Mouse (Mus musculus) liver, embryonic 12.5 days (tissue): ENCODE data around the gene Cep128. TPM values are rescaled to one million over a fixed set of nuclear protein-coding genes. Genes with fewer than 3 reads are reported as not detected.
A peak's percentile ranks its signal among the peaks of the same experiment; 100 is the strongest.

Source experiments
- ATAC-seq: fragments of 200-750 bp; cut with Nextera tagmentation; 2 replicates; pipeline ENCODE4 v1.8.0; 2017; ENCODE audit warnings: moderate number of reproducible peaks, mild to moderate bottlenecking, moderate library complexity
- H3K27ac ChIP-seq: fragments of 300-500 bp; sonication (generic); 2 replicates; pipeline ENCODE4 v1.5.1; 2016; ENCODE audit warnings: mild to moderate bottlenecking
- H3K27me3 ChIP-seq: fragments of 300-500 bp; sonication (generic); replicated peaks from 2 replicates; pipeline ENCODE4 v1.6.1; 2016; ENCODE audit warnings: mild to moderate bottlenecking, moderate library complexity
- H3K36me3 ChIP-seq: fragments of 300-500 bp; sonication (generic); 2 replicates; pipeline ENCODE4 v1.6.1; 2016; ENCODE audit warnings: mild to moderate bottlenecking, moderate library complexity
- H3K4me1 ChIP-seq: fragments of 300-500 bp; sonication (generic); 2 replicates; pipeline ENCODE4 v1.6.1; 2016
- H3K4me2 ChIP-seq: fragments of 300-500 bp; sonication (generic); 2 replicates; pipeline ENCODE4 v1.6.1; 2016; ENCODE audit warnings: mild to moderate bottlenecking, moderate library complexity
- H3K4me3 ChIP-seq: fragments of 300-500 bp; sonication (generic); 2 replicates; pipeline ENCODE4 v1.5.1; 2016; ENCODE audit warnings: mild to moderate bottlenecking, moderate library complexity
- H3K9ac ChIP-seq: fragments of 300-500 bp; sonication (generic); 2 replicates; pipeline ENCODE4 v1.6.1; 2016; ENCODE audit warnings: mild to moderate bottlenecking, moderate library complexity
- H3K9me3 ChIP-seq: fragments of 300-500 bp; sonication (generic); replicated peaks from 2 replicates; pipeline ENCODE4 v1.6.1; 2016; ENCODE audit warnings: mild to moderate bottlenecking, moderate library complexity
- WGBS: fragments of 180-500 bp; shearing (Covaris S2); methylation state at CpG from one replicate; pipeline ENCODE4 v1.1.7; 2016; ENCODE audit not compliant: insufficient replicate concordance; 5-methylcytosine and 5-hydroxymethylcytosine counted together
- polyA plus RNA-seq: library from polyadenylated mRNA; unstranded; fragments of >200 nt; fragmentation: Nextera tagmentation; extraction: Ambion mirVana; gene quantifications from 2 replicates; pipeline ENCODE4 v1.2.1, GENCODE M21; 2016

Cep128 gene
- polyA plus RNA-seq, 1 experiment from 2014 or later = 13.8 TPM

DNA sequence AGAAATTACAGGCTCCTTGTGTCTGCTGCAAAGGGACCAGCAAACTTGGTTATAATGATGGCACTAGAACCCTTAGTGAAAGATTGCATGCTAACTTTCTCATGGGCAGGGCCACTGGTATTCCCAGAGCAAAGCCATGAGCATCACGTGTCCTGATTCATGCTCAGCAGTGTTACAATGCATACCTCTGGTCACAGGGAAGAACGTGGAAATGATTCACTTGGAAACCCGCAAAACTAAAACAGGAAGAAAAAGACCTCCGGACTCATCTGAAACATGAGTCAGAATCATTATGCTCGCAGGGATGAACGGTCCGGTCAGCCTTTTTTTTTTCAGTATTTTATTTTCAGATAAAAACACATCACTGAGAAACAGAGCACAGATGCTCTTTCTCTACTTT, 78.4 kb downstream of the Cep128 start:
- Histone ChIP-seq H3K4me3 (no peak overlapping the region), H3K36me3 (peaks cover 11% of the 10 kb centered on the region; the same call in 1 of the 2 replicates), H3K27ac (no peak overlapping the region), H3K4me1 (peaks cover 7% of the 10 kb centered on the region; the same call in 1 of the 2 replicates), H3K4me2 (no peak overlapping the region), H3K27me3 (no peaks in the 10 kb centered on the region), H3K9me3 (no peaks in the 10 kb centered on the region), H3K9ac (no peak overlapping the region)
- ATAC-seq = no peak
- 87% methylated on average over 7 of the region's 7 CpGs for WGBS

DNA sequence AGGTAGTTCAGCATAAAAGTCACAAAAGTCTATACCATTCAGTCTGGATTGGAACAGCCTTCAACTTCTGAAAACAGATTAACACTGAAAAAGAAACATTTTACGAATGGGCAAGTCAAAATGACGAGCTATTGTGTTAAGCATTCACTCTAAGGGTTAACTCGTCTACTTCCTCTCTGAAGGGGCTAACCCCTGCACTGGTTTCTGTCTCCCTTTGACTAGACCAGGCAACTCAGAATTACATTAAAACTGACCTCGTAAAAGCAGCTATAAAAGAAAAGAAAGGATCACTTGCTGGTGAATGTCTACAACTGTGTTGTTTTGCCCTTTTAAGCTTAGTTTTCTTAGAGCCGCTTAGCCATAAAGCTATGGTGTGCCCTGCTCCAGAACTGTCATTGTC, 79.2 kb downstream of the Cep128 start:
- ATAC-seq = no peak
- H3K27me3 ChIP-seq = no peaks in the 10 kb centered on the region
- H3K27ac ChIP-seq = no peak overlapping the region
- H3K36me3 ChIP-seq = peaks cover 11% of the 10 kb centered on the region; the same call in 1 of the 2 replicates
- no peak overlapping the region for H3K9ac ChIP-seq
- WGBS = 78% methylated on average over 5 of the region's 5 CpGs
- H3K4me2 ChIP-seq = no peak overlapping the region
- no peaks in the 10 kb centered on the region for H3K9me3 ChIP-seq
- H3K4me1 ChIP-seq = peaks cover 7% of the 10 kb centered on the region; the same call in 1 of the 2 replicates
- no peak overlapping the region for H3K4me3 ChIP-seq

DNA sequence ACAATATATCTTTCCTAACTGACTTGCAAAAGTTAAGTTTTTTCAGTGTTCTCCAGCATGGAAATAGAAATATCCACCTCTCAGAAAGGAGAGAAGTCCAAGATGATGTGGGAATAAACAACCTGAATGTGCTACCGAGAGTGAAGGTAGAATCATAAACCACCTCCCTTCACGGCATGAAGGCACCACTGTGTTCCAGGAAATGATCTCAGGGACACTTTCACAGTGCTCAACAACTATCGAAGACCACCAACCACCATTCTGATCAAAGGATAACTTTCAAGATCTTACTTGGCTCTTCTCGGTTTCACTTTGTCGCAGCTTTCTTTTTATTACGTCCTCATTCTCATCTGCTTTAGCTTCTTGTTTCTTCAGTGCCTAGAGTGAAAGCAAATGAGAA, 85.5 kb downstream of the Cep128 start:
- no peak overlapping the region for H3K27ac ChIP-seq
- no peak for ATAC-seq
- 92% methylated on average over 6 of the region's 6 CpGs for WGBS

DNA sequence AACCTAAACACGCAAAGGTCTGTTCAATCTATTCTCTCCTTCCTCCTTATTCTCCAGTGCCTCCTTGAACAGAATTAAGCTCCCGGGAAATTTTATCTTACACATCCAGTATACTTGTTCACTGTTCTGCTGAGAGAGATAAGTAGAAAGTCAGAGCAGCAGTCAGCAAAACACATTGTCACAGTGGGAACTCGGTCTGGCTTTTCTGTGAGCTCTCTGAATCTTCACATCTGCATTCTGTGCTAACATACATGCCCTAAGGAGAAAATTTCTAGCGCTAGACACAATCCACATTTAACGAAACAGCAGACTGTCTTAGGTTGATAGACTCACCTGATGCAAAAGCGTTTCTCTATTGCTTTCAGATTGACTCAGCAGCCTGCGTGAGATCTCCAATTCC, 88.3 kb downstream of the Cep128 start:
- peaks cover 58% of the 10 kb centered on the region for H3K36me3 ChIP-seq
- no peak overlapping the region for H3K4me3 ChIP-seq
- H3K9ac ChIP-seq = no peak overlapping the region
- H3K27ac ChIP-seq = peak overlapping the region; percentile 61
- no peaks in the 10 kb centered on the region for H3K9me3 ChIP-seq
- no peaks in the 10 kb centered on the region for H3K27me3 ChIP-seq
- H3K4me2 ChIP-seq = peak overlapping the region; percentile 38
- 56% methylated on average over 7 of the region's 7 CpGs for WGBS
- peak; percentile 93 for ATAC-seq
- peaks cover 19% of the 10 kb centered on the region for H3K4me1 ChIP-seq

More for the DNA sequence above, 85.5 kb downstream of the Cep128 start:
- Histone ChIP-seq H3K4me1 (peaks cover 19% of the 10 kb centered on the region), H3K9me3 (no peaks in the 10 kb centered on the region), H3K27me3 (no peaks in the 10 kb centered on the region), H3K36me3 (peaks cover 42% of the 10 kb centered on the region), H3K4me2 (no peak overlapping the region), H3K4me3 (no peak overlapping the region), H3K9ac (no peak overlapping the region)

DNA sequence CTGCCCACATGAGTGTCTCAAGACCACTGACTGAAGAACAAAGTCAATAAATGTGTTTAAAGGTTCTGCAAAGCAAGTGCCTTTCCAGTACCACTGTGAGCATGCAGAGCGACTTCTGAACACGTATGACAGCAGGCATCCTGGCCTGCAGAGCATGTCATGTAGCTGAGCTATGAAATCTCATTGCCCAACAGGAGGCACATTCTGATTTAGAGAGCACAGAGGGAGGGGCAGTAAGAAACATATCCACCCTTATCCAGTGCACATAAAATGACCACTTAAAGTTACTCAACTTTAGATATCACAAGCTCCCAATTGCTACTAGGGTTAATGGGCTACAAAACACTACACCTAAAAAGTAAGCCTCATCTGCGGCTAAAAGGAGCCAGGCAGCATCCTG, 88.8 kb downstream of the Cep128 start:
- peak overlapping the region; percentile 61 for H3K27ac ChIP-seq
- peaks cover 58% of the 10 kb centered on the region for H3K36me3 ChIP-seq
- H3K9me3 ChIP-seq = no peaks in the 10 kb centered on the region
- H3K4me1 ChIP-seq = peaks cover 19% of the 10 kb centered on the region
- H3K9ac ChIP-seq = no peak overlapping the region
- 91% methylated on average over 3 of the region's 3 CpGs for WGBS
- H3K4me3 ChIP-seq = no peak overlapping the region
- ATAC-seq = peak; percentile 62
- H3K27me3 ChIP-seq = no peaks in the 10 kb centered on the region
- peak overlapping the region; percentile 38 for H3K4me2 ChIP-seq

DNA sequence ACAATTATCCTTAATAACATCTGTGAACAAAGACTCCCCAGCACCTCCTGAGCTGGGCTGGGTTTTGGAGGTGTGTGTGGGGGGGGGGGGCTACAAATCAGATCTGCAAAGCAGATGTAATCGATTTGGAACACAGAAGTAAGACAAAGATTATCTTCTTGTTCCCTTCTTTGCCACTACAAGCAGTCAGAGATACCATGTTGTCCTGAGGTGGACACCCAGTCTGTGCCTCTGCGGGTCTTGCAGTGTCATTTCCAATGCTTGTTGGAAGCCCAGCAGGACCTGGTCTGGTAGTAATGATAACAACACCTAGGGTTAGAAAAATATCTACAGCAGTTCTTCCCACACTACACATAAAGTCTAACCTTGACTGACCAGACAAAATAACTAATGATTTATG, 110.3 kb downstream of the Cep128 start:
- Histone ChIP-seq H3K36me3 (peaks cover 4% of the 10 kb centered on the region; the same call in 1 of the 2 replicates), H3K4me1 (no peaks in the 10 kb centered on the region), H3K4me3 (no peak overlapping the region), H3K9me3 (no peaks in the 10 kb centered on the region), H3K27me3 (no peaks in the 10 kb centered on the region), H3K9ac (no peak overlapping the region), H3K4me2 (no peak overlapping the region), H3K27ac (no peak overlapping the region)
- ATAC-seq = no peak
- 61% methylated on average over 2 of the region's 2 CpGs for WGBS

DNA sequence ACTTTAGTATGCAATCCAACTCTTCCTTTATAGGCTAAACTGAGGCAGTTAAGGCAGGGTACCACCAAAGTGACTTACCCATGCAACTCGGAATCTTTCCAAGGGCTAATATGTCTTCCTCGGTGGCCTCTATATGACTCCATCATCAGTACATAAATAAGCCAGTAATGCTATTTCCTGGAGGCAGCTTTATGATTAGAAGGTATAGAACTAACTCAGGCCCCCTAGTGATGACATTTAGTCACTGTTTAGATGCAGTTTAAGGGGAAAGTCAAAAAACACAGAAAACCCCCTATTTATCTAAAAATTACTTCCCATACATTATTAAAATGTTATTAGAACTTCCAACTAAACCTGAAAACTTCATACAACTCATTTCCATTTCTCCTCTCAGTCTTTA, 114.6 kb downstream of the Cep128 start:
- Histone ChIP-seq H3K36me3 (peaks cover 8% of the 10 kb centered on the region), H3K9me3 (no peaks in the 10 kb centered on the region), H3K4me3 (no peak overlapping the region), H3K4me2 (no peak overlapping the region), H3K27ac (no peak overlapping the region), H3K27me3 (no peaks in the 10 kb centered on the region), H3K9ac (no peak overlapping the region), H3K4me1 (no peaks in the 10 kb centered on the region)
- ATAC-seq = no peak
- WGBS = 76% methylated on average over 2 of the region's 2 CpGs

DNA sequence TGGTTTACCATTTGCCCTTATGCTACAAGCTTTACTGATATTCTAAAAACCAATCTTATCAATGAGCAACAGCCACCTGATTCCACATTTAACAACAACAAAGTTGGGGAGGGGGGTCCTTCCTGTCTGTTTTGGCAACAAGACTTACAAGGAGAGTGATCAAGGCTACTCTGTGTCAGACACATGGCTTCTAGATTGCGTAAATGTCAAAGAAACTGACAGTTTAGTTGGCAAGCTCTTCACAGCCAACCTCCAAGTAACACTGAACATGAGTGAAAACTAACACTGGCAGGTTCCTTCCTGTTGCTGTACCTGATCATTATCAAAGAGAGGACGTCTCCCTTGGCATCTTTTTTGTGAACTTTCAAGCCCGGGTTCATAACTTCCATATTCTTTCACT, 115.2 kb downstream of the Cep128 start:
- Histone ChIP-seq H3K27ac (no peak overlapping the region), H3K4me2 (no peak overlapping the region), H3K27me3 (no peaks in the 10 kb centered on the region), H3K9me3 (no peaks in the 10 kb centered on the region), H3K4me1 (no peaks in the 10 kb centered on the region), H3K9ac (no peak overlapping the region), H3K4me3 (no peak overlapping the region), H3K36me3 (peaks cover 8% of the 10 kb centered on the region)
- no peak for ATAC-seq
- WGBS = 57% methylated on average over 3 of the region's 3 CpGs

DNA sequence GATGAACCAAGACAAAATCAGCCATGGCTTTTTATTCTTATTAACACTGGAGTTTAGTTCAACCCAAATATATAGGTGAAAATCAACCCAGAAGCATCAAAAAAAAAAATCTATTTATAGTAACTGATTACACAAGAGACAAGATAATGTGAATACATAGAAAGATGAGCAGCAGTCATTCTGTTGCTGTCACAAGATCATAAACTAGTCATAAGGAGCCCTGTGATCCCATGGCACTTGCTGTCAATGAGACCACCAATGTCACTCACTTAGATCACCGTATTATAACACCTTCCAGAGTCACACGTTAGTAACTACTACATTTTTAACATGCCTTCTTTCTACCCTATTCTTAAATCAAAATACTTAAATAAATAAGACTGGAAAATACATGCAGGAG, 118.2 kb downstream of the Cep128 start:
- WGBS = 84% methylated on average over 2 of the region's 2 CpGs
- Histone ChIP-seq H3K9me3 (no peaks in the 10 kb centered on the region), H3K4me3 (no peak overlapping the region), H3K27ac (no peak overlapping the region), H3K36me3 (peaks cover 8% of the 10 kb centered on the region), H3K4me2 (no peak overlapping the region), H3K4me1 (no peaks in the 10 kb centered on the region), H3K9ac (no peak overlapping the region), H3K27me3 (no peaks in the 10 kb centered on the region)
- no peak for ATAC-seq

DNA sequence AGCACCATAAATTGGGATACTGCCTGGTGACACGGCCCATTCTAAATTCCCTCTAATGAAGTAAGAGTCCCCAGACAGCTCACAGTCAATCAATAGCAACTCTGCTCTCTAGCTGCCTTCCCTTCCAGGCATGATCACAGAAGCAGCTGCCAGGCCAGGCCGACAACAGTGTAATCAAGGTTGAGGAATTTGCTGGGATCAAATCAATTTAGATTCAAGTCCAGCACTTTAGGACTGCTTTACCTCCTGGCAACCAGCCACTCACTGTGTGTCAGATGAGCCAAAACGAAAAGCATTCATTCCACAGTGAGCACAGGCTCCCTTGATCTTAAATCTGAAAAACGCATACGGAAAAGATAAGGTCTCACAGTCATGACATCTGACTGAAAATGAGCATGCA, 118.7 kb downstream of the Cep128 start:
- 72% methylated on average over 5 of the region's 5 CpGs for WGBS
- no peak overlapping the region for H3K9ac ChIP-seq
- H3K27ac ChIP-seq = no peak overlapping the region
- no peak overlapping the region for H3K4me2 ChIP-seq
- peaks cover 8% of the 10 kb centered on the region for H3K36me3 ChIP-seq
- H3K27me3 ChIP-seq = no peaks in the 10 kb centered on the region
- no peak overlapping the region for H3K4me3 ChIP-seq
- H3K9me3 ChIP-seq = no peaks in the 10 kb centered on the region
- ATAC-seq = no peak
- no peaks in the 10 kb centered on the region for H3K4me1 ChIP-seq

DNA sequence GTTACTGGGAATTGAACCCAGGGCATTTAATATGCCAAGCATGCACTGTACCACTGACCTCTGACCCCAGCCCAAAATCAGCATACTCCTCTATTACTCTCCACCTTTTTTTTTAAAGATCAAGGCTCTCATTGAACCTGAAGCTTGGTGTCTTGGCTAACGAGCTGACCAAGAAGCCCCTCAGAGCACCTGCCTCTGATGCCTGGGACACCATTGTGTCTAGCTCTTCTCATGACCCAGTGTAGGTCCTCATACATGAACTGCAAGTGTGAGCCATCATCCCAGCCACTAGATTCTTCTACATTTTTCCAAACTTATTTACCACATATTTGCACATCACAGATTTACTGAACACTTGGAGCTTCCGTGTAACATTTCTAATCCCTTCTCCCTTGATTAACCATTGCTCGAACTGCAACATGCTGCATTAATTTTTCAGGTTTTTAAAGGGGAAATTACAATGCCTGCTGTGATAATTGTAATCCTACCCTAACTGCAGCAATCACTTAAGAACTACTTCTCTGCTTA, 119.3 kb downstream of the Cep128 start:
- Histone ChIP-seq H3K4me2 (no peak overlapping the region), H3K27me3 (no peaks in the 10 kb centered on the region)
- WGBS = 81% methylated on average over 3 of the region's 3 CpGs

DNA sequence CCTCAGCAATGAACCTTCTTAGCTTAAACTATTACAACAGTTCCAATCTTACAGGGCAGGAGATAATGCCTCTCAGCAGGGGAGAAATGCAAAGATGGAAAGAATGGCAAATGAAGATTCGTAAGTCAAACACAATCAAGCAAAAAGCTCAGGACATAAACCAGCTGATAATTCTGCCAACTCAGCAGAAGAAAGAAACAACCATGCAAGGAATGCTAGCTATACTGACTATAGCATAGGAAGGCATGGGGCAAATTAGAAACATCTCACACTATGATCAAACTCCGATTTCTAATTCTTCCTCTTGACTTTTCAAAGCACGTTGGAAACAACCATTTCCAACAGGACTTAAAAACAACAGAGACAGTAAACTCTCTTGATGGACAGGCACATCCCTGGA, 120.5 kb downstream of the Cep128 start:
- H3K4me1 ChIP-seq = no peaks in the 10 kb centered on the region
- no peak overlapping the region for H3K27ac ChIP-seq
- no peaks in the 10 kb centered on the region for H3K9me3 ChIP-seq
- no peaks in the 10 kb centered on the region for H3K27me3 ChIP-seq
- H3K4me3 ChIP-seq = no peak overlapping the region
- no peak for ATAC-seq
- H3K9ac ChIP-seq = no peak overlapping the region
- no peak overlapping the region for H3K4me2 ChIP-seq
- 71% methylated on average over 3 of the region's 3 CpGs for WGBS
- peaks cover 22% of the 10 kb centered on the region for H3K36me3 ChIP-seq

More for the DNA sequence above, 119.3 kb downstream of the Cep128 start:
- peaks cover 13% of the 10 kb centered on the region for H3K36me3 ChIP-seq
- no peak overlapping the region for H3K27ac ChIP-seq
- no peak overlapping the region for H3K4me3 ChIP-seq
- H3K9me3 ChIP-seq = no peaks in the 10 kb centered on the region
- H3K9ac ChIP-seq = no peak overlapping the region
- no peaks in the 10 kb centered on the region for H3K4me1 ChIP-seq
- no peak for ATAC-seq

DNA sequence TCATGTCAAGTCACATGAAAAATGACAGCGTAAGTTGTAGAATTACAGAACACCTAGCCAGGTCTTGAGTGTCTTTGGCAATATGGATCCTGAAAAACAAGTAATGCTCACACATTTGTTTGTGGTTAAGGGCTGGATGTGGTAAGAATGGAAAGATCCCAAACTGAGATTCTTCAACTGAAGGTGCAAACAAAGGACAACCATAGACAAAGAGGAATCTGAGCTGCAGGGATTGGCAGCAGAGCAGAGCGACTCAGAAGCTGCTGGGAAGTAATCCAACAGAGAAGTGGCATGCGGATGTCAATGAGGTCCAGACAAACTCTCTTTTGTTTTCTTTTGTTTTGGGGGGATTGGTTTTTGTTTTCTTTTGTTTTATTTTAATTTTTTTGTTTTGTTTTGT, 121.4 kb downstream of the Cep128 start:
- Histone ChIP-seq H3K27me3 (no peaks in the 10 kb centered on the region), H3K9ac (no peak overlapping the region), H3K36me3 (peaks cover 24% of the 10 kb centered on the region), H3K4me3 (no peak overlapping the region), H3K4me1 (no peaks in the 10 kb centered on the region), H3K27ac (no peak overlapping the region), H3K4me2 (no peak overlapping the region), H3K9me3 (no peaks in the 10 kb centered on the region)
- 86% methylated on average over 3 of the region's 3 CpGs for WGBS
- no peak for ATAC-seq
